Mouse (Mus musculus) embryo, embryonic 11 days (tissue): ENCODE data around the gene Elovl6.

ENCODE experiments used
- DNase-seq: peaks from one replicate; pipeline ENCODE4 v3.0.0-alpha.2; 2015

Elovl6 gene

DNA sequence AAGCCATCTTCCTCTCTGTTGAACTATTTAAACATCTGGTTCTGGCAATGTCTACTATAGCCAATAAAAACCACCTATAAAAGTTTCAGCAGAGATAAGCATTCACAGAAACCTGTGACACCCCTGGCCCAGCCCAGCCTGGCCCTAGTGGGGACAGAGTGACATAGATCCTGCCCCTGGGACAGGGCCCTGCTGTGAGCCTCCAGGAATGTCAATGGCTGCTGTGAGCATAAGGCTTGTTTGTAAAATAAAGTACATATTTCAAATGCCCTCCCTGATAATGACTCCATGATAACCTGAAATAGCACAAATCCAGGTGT, 118.1 kb downstream of the Elovl6 start:
- DNase-seq, result no peak

DNA sequence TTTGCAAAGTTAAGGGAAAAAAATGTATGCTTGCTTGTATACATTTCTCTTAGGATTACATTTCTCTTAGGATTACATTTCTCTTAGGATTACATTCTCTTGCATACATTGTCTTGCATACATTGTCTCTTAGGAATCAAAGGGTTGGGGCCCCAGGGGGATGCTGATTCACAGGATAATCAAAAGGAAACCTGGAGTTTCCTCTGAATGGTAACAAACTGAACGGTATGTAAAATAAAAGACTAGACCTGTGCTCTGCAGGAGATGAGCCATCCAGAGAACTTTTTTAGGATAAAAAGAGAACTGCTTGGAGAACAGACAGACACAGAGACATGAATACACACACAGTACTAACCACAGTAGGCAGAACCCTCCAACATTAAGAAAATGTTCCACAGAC, 118.8 kb downstream of the Elovl6 start:
- no peak for DNase-seq

DNA sequence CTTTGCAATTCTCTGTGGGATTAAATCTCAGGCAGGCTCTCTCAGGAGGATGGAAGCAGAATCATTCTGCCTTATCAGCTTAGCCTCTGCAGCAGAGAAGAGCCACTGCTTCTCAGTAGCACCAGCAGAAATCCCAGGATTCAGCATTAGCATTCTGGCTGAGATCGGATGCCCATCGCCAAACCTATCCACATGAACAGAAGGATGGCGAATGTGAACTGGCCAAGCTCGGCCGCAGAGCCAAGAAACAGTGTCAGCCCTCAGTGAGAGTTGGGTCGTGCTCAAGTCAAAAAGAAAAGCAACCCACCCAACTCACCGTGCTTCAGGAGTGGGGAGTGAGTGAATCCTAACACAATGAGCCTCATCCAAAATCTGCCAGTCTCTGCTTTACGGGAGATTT, 119.6 kb downstream of the Elovl6 start:
- DNase-seq, result no peak

DNA sequence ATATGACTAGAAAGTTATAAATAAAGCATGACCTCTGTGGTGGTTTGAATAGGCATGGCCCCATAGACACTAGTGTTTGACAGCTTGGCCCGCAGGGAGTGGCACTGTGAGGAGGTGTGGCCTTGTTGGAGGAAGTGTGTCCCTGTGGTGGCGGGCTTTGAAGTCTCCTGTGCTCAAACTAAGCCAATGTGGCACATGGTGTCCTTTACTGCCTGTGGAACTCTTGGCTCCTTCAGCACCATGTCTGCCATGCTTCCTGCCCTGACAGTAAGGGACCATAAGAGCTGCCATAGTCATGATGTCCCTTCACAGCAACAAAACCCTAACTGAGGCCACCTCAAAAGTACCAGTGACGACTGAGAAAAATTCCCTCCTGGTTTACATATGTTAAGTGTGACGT, 120.3 kb downstream of the Elovl6 start:
- no peak for DNase-seq

DNA sequence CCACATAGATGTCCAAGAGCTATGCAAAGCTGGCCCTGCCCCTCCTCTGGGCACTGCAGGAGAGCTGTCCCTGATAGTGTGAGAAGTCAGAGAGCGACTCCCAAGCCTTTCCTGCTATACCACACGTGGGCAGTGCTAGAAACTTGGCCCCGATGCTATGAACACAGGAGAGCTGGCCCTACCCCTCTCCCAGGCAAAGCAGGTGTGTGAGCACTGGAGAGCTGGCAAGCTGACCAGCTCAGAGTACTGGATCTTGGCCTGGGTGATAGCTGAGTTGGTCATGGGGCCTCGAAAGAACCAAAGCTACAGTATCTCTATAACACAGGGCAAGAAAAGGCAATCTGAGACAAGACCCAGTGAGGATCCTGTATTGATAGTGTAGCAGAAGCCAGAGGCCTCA, 124.4 kb downstream of the Elovl6 start:
- no peak for DNase-seq

DNA sequence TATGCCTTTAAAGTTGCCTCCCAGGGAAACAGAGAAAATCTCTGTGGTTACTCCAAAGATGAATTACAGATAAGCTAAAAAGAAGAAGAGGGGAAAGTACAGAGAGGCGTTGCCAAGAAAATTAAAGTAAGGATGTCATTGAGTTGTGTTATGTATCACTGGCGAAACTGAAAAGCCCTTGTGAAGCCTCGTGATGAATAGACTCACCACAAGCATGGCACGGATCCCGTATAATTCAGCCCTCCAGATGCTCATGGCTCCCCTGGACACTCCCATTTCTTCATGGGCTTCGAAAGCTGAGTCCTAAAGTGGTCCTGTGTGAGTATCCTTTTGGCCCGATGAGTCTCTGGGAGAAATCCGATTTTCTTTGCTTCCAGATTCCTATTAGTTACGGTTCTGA, 125.1 kb downstream of the Elovl6 start:
- DNase-seq, result no peak

DNA sequence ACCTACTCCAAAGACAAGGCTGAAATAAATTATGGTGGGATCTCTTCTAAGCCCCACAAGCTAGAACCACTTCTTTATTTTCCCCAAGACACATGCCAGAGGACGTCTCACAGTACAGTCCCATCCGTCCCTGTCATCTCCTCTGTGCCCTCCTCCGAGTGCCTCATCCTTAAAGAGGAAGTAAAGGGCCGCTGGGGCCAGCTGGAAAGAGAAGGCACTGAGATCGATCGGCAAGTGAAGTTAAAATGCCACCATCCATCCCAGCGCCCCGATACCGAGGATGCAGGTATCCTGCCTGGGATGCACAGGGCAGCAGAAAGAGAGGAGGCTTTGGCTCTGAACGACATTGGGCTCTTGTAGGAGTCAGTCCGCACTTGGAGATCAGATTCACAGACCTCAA, 125.6 kb downstream of the Elovl6 start:
- no peak for DNase-seq

DNA sequence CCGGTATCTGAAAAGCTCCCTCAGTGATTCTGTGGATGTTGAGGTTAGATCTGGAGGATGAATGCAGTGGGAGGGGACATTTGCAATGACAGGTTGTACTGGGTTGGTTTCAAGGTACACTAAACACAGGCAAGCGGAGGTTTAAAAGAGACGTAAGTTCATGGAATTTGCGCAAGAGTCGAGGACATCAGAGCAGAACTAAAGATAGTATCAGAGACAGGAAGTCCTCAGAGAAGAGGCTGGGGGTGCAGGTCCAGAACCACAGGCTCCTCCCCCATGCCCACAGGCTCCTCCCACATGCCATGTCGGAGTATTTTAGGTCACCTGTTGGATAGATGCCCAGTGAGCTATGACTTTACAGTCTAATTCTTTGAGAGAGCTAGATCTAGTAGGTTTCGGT, 126.6 kb downstream of the Elovl6 start:
- no peak for DNase-seq

DNA sequence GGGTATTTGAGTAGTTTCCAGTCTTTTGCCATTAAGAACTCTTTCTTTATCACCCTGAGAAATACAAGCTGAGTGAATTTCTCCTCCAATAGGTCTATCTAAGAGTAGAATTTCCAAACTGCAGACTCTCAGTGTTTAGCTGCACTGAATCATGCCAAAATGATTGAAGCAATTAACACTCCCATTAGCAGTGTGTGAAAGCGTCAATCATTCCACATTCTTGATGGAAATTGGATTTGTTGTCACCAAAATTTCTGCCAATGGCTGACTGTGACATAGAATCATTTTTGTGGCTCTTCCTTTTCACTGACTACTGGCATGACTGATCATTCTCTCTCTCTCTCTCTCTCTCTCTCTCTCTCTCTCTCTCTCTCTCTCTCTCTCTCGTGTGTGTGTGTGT, 131.8 kb downstream of the Elovl6 start:
- DNase-seq, result no peak

DNA sequence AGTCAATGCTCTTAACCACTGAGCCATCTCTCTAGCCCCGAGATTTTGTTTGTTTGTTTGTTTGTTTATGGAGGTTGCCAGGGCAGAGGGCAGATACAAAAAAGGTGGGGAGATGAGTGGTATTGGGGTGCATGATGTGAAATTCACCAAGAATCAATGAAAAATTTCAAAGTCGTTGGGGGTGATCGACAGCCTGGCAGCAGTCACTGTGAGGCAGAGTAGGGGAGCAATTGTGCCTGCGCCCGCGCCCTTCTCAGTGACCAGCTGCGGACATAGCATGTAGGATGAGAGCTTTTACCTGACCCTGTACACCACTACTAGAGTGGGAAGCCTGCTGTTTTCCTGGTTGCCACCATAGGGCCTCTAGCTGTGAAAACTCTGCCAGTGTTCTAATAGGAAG, 143.8 kb downstream of the Elovl6 start:
- no peak for DNase-seq

DNA sequence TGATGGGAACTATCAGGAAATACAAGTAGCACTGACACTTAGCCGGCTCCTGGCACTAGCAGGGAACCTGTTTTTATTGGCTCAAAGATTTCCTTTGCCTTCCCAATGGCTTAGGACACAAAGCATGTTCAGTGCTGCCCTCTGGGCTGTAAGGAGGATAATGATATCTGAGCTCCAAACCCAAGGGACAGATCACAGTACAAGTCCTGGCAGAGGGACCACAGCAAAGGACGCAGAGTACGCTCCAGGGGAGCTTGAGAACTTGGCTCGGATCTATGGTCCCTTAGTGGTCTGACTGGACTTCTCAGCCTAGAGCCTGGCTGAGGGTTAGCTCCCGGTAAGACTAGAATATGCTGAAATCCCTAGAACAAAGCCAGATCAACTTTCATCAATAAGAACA, 148.1 kb downstream of the Elovl6 start:
- DNase-seq, result peak; percentile 26

DNA sequence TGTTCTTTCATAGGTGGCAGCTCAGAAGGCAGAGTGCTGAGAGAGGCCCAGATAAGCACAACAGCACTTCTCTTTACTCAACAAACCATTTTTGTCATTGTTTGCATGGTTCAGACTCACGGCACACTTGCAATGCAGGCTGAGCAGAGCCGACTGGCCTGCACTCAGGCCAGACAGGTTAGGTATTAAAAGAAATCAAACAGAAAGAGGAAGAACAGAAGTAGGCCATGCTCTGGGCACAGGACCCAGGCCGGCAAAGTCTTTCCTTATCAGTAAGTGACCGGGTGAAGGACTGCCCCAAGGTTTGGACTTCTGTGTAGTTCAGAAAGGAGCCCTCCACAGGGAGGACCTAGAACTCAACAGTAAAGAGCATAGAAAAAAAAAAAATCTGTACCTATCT, 149.7 kb downstream of the Elovl6 start:
- no peak for DNase-seq

DNA sequence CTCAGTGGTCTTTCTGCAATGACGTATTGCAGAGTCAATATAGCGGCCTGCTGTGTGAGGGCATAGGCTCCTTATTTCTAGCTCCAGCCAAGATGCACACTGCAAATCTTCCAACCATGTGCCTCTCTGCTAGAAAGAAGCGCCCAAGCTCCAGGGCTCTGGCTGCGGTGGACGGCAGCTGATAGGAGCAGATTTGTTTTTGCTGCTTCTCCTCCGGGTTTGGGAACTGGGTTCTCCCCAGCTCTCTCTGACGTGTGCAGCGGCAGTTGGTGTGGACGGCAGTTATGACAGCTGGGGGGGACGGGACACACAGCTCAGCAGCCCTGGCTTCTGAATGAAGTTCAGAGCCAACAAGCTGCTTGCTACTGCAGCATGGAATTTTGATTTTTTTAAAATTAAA, 150.2 kb downstream of the Elovl6 start:
- DNase-seq, result no peak

DNA sequence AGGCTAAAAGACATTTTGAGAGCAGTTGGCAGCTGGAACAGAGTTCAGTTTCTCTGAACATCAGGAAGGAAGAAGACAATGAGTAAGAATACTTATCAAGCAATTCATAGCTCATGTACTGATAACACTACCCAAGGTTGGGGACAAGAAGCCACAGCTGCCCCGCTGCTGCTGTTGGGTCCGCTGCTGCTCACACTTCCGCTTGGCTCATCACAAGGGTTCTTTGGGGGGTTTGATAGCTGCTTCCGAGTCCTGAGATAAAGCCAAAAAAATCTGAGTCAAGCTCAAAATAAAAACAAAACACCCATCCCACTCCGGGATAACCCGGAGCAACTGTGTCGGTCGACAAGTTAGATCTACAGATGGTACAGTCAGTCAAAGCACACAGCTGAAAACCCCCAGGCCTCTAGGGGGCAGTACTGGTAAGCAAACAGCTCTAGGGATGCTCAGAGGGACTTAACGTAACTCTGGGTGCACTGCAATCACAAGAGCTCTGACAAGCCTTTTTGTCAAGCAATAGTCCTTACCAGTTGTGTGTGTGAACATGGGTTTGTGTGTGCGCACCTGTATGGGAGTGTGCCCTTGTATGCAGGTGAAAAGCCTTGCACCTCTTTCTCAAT, 151.0 kb downstream of the Elovl6 start:
- no peak for DNase-seq

DNA sequence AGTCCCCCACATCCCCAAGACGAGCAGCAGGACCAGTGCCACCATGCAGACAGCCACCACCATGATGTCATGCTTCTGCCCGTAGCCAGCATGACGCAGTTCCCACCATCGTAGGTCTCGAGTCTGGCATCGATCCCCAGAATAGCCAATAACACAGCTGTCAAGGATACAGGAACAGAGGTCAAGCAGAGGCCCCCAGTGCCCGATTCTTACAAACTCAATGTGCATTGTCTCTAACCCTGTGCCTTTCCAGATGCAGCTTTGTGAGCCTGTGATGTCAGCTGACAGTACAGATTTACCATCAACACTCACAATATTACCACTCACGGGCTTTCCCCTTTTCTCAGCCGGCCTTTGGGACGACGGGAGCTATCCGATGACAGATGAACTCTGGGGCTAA, 154.0 kb downstream of the Elovl6 start:
- no peak for DNase-seq

DNA sequence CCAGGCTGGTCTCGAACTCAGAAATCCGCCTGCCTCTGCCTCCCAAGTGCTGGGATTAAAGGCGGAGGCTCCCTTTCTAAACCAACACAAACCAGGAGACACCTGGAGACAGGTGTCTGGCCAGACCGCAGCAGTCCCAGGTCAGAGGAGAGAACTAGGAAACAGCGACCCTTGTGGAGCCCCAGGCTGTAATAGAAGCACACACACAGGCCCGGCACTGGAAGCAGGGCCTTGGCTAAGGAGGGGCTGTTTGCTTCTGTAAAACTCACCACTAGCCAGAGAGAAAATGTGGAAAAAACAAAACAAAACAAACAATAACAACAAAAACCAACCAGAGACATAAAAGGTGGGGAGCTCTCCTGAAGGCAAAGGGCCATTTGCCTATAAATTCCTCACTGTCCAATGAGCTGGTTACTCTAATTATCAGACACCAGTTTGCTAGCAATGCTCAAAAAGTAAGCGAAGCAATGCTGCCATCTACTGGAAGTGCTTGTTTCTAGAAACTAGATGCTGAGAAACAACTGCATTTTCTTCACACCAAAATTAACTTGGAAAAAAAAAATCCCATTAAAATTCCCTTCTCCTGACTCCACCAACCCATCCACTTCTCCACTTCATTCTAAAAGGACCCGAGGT, 154.7 kb downstream of the Elovl6 start:
- peak; percentile 89 for DNase-seq

DNA sequence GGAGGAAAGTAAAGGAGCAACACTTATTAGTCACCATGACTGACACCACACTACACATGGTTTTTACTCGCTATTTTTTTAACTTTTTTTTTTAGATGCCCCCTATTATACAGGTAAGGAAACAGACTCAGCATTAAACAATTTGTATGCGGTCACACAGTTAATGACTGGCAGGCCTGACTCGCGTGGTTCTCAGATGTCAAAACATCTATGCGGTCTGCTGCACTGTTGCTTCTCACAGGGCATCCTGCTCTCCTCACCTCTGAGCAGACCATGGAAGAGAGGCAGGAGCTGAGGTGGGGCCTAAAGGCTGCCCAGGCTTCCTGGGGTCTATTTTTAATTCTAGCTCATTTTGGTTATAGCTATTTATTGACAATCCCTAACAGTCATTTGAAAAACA, 155.3 kb downstream of the Elovl6 start:
- no peak for DNase-seq
